Mouse (Mus musculus): ENCODE measurements around the gene Dner. TPM values are rescaled to one million over a fixed set of nuclear protein-coding genes. Genes with fewer than 3 reads are reported as not detected.

Dner gene
- total RNA-seq (2014; rRNA removed) (330 and 331 TPM in 2 replicates), polyA plus RNA-seq (2015; fragmentation: Nextera tagmentation; extraction: Ambion mirVana) (318 and 322 TPM in 2 replicates)

- peak; percentile 61 for TF ChIP-seq CTCF (IDR thresholded peaks at IDR 0.05; ENCODE audit: low read depth)
These were observed at the start of gene Dner for GRCm38 (mm10) chr1:84695517-84696411. Dner (minus strand) TSS chr1:84696221.

GRCm38 (mm10) chr1:84742156-84742555 lies 46.1 kb upstream of the Dner start:
- 94% methylated on average over 3 of the region's 3 CpGs for WGBS
- Histone ChIP-seq H3K9me3 (ENCODE audit: low read length) (no peaks in the 10 kb centered on the region), H3K27me3 (ENCODE audit: insufficient read depth, low read length) (no peaks in the 10 kb centered on the region), H3K36me3 (ENCODE audit: insufficient read depth, low read length) (peaks cover 38% of the 10 kb centered on the region), H3K4me1 (ENCODE audit: insufficient read depth, low read length) (no peaks in the 10 kb centered on the region), H3K9ac (replicated peaks; ENCODE audit: low read length) (no peak overlapping the region), H3K4me3 (ENCODE audit: low read length) (no peak overlapping the region), H3K27ac (no peak overlapping the region), H3K4me2 (ENCODE audit: low read depth, low read length) (no peak overlapping the region)
- DNase-seq (ENCODE audit: low spot score): no peak
- no peak for TF ChIP-seq CTCF (IDR thresholded peaks at IDR 0.05; ENCODE audit: low read depth)
- ATAC-seq: no peak

More at GRCm38 (mm10) chr1:84695517-84696411, at the start of gene Dner:
- peak; percentile 86 for DNase-seq (ENCODE audit: low spot score)
- H3K36me3 ChIP-seq (ENCODE audit: insufficient read depth, low read length): no peaks in the 10 kb centered on the region
- H3K27ac ChIP-seq: peak within 1 kb of the TSS; percentile 95
- no peaks in the 10 kb centered on the region for H3K9me3 ChIP-seq (ENCODE audit: low read length)
- no peaks in the 10 kb centered on the region for H3K27me3 ChIP-seq (ENCODE audit: insufficient read depth, low read length)
- peaks cover 10% of the 10 kb centered on the region for H3K4me1 ChIP-seq (ENCODE audit: insufficient read depth, low read length)
- ATAC-seq: peak; percentile 85
- under 1% methylated on average over 71 of the region's 75 CpGs for WGBS
- peak within 1 kb of the TSS; percentile 71 for H3K4me2 ChIP-seq (ENCODE audit: low read depth, low read length)
- peak within 1 kb of the TSS; percentile 82 for H3K4me3 ChIP-seq (ENCODE audit: low read length)
- H3K9ac ChIP-seq (replicated peaks; ENCODE audit: low read length): peak within 1 kb of the TSS; percentile 81

- H3K9ac ChIP-seq (replicated peaks; ENCODE audit: low read length): no peak overlapping the region
- H3K36me3 ChIP-seq (ENCODE audit: insufficient read depth, low read length): peaks cover 42% of the 10 kb centered on the region
- no peaks in the 10 kb centered on the region for H3K9me3 ChIP-seq (ENCODE audit: low read length)
- ATAC-seq (no peak), DNase-seq (ENCODE audit: low spot score) (no peak)
- TF ChIP-seq CTCF (IDR thresholded peaks at IDR 0.05; ENCODE audit: low read depth): no peak
- H3K4me3 ChIP-seq (ENCODE audit: low read length): no peak overlapping the region
- WGBS: 88% methylated on average over 1 of the region's 1 CpGs
- H3K27me3 ChIP-seq (ENCODE audit: insufficient read depth, low read length): no peaks in the 10 kb centered on the region
- no peak overlapping the region for H3K4me2 ChIP-seq (ENCODE audit: low read depth, low read length)
- H3K4me1 ChIP-seq (ENCODE audit: insufficient read depth, low read length): no peaks in the 10 kb centered on the region
- H3K27ac ChIP-seq: no peak overlapping the region
These were observed 44.1 kb upstream of the Dner start for GRCm38 (mm10) chr1:84740080-84740479.

GRCm38 (mm10) chr1:84737097-84737496 lies 41.1 kb upstream of the Dner start:
- Histone ChIP-seq H3K9ac (replicated peaks; ENCODE audit: low read length) (no peak overlapping the region), H3K4me2 (ENCODE audit: low read depth, low read length) (no peak overlapping the region), H3K36me3 (ENCODE audit: insufficient read depth, low read length) (peaks cover 32% of the 10 kb centered on the region), H3K4me3 (ENCODE audit: low read length) (no peak overlapping the region), H3K4me1 (ENCODE audit: insufficient read depth, low read length) (no peaks in the 10 kb centered on the region), H3K27me3 (ENCODE audit: insufficient read depth, low read length) (no peaks in the 10 kb centered on the region), H3K9me3 (ENCODE audit: low read length) (no peaks in the 10 kb centered on the region), H3K27ac (no peak overlapping the region)
- WGBS: 44% methylated on average over 1 of the region's 1 CpGs
- no peak for ATAC-seq
- DNase-seq (ENCODE audit: low spot score): no peak
- no peak for TF ChIP-seq CTCF (IDR thresholded peaks at IDR 0.05; ENCODE audit: low read depth)

- H3K36me3 ChIP-seq (ENCODE audit: insufficient read depth, low read length): peaks cover 17% of the 10 kb centered on the region; the same call in 1 of the 2 replicates
- peak; percentile 49 for DNase-seq (ENCODE audit: low spot score)
These were observed 37.8 kb upstream of the Dner start for GRCm38 (mm10) chr1:84733799-84734198.

GRCm38 (mm10) chr1:84731763-84732162 lies 35.7 kb upstream of the Dner start:
- Histone ChIP-seq H3K4me1 (ENCODE audit: insufficient read depth, low read length) (no peaks in the 10 kb centered on the region), H3K9ac (replicated peaks; ENCODE audit: low read length) (no peak overlapping the region), H3K4me3 (ENCODE audit: low read length) (no peak overlapping the region), H3K36me3 (ENCODE audit: insufficient read depth, low read length) (peaks cover 9% of the 10 kb centered on the region; the same call in 1 of the 2 replicates), H3K27me3 (ENCODE audit: insufficient read depth, low read length) (no peaks in the 10 kb centered on the region), H3K27ac (no peak overlapping the region), H3K9me3 (ENCODE audit: low read length) (no peaks in the 10 kb centered on the region), H3K4me2 (ENCODE audit: low read depth, low read length) (no peak overlapping the region)
- DNase-seq (ENCODE audit: low spot score): no peak
- no peak for ATAC-seq
- WGBS: 60% methylated on average over 1 of the region's 1 CpGs
- no peak for TF ChIP-seq CTCF (IDR thresholded peaks at IDR 0.05; ENCODE audit: low read depth)

More at GRCm38 (mm10) chr1:84733799-84734198, 37.8 kb upstream of the Dner start:
- ATAC-seq: no peak
- Histone ChIP-seq H3K4me2 (ENCODE audit: low read depth, low read length) (no peak overlapping the region), H3K4me1 (ENCODE audit: insufficient read depth, low read length) (no peaks in the 10 kb centered on the region), H3K9ac (replicated peaks; ENCODE audit: low read length) (no peak overlapping the region), H3K27ac (no peak overlapping the region), H3K9me3 (ENCODE audit: low read length) (no peaks in the 10 kb centered on the region), H3K27me3 (ENCODE audit: insufficient read depth, low read length) (no peaks in the 10 kb centered on the region), H3K4me3 (ENCODE audit: low read length) (no peak overlapping the region)
- WGBS: 64% methylated on average over 3 of the region's 3 CpGs
- peak; percentile 80 for TF ChIP-seq CTCF (IDR thresholded peaks at IDR 0.05; ENCODE audit: low read depth)

- DNase-seq (ENCODE audit: low spot score) (no peak), ATAC-seq (no peak; the same call in 1 of the 2 replicates)
- Histone ChIP-seq H3K9ac (replicated peaks; ENCODE audit: low read length) (no peak overlapping the region), H3K27me3 (ENCODE audit: insufficient read depth, low read length) (no peaks in the 10 kb centered on the region), H3K4me1 (ENCODE audit: insufficient read depth, low read length) (no peaks in the 10 kb centered on the region), H3K9me3 (ENCODE audit: low read length) (no peaks in the 10 kb centered on the region), H3K4me3 (ENCODE audit: low read length) (no peak overlapping the region), H3K27ac (no peak overlapping the region), H3K4me2 (ENCODE audit: low read depth, low read length) (no peak overlapping the region), H3K36me3 (ENCODE audit: insufficient read depth, low read length) (peaks cover 24% of the 10 kb centered on the region)
- TF ChIP-seq CTCF (IDR thresholded peaks at IDR 0.05; ENCODE audit: low read depth): no peak
These were observed 26.8 kb upstream of the Dner start for GRCm38 (mm10) chr1:84722841-84723240.

All from hindbrain, postnatal 0 days (tissue).